Mouse (Mus musculus) lung, embryonic 16.5 days (tissue): Measurements from ENCODE around the gene Incenp. TPM values are rescaled to one million over a fixed set of nuclear protein-coding genes. Genes with fewer than 3 reads are reported as not detected.

Source experiments
- ATAC-seq: fragments of 200-750 bp; cut with Nextera tagmentation; 2 replicates; pipeline ENCODE4 v1.8.0; 2017; ENCODE audit warnings: low read depth, mild to moderate bottlenecking, moderate library complexity
- H3K27ac ChIP-seq: fragments of 300-500 bp; sonication (generic); 2 replicates; pipeline ENCODE4 v1.5.1; 2014; ENCODE audit warnings: mild to moderate bottlenecking, control low read depth, low read length
- H3K27me3 ChIP-seq: fragments of 300-500 bp; sonication (generic); 2 replicates; pipeline ENCODE4 v1.6.1; 2014; ENCODE audit warnings: low read depth, low read length, mixed read lengths; ENCODE audit not compliant: control insufficient read depth, insufficient read depth
- H3K36me3 ChIP-seq: fragments of 300-500 bp; sonication (generic); 2 replicates; pipeline ENCODE4 v1.6.1; 2014; ENCODE audit warnings: low read length; ENCODE audit not compliant: control insufficient read depth, insufficient read depth
- H3K4me1 ChIP-seq: fragments of 300-500 bp; sonication (generic); replicated peaks from 2 replicates; pipeline ENCODE4 v1.6.1; 2014; ENCODE audit warnings: low read length, mixed read lengths; ENCODE audit not compliant: control insufficient read depth, insufficient read depth
- H3K4me2 ChIP-seq: fragments of 300-500 bp; sonication (generic); 2 replicates; pipeline ENCODE4 v1.6.1; 2014; ENCODE audit warnings: low read depth, low read length, control low read depth
- H3K4me3 ChIP-seq: fragments of 300-500 bp; sonication (generic); 2 replicates; pipeline ENCODE4 v1.5.1; 2014; ENCODE audit warnings: mild to moderate bottlenecking, low read length, control low read depth
- H3K9ac ChIP-seq: fragments of 300-500 bp; sonication (generic); 2 replicates; pipeline ENCODE4 v1.6.1; 2014; ENCODE audit warnings: low read length, control low read depth
- H3K9me3 ChIP-seq: fragments of 300-500 bp; sonication (generic); 2 replicates; pipeline ENCODE4 v1.6.1; 2016; ENCODE audit warnings: low read length; ENCODE audit not compliant: control insufficient read depth
- WGBS: fragments of 180-500 bp; shearing (Covaris S2); extraction: QIAGEN DNeasy Blood & Tissue Kit; methylation state at CpG from one replicate; pipeline ENCODE4 v1.1.7; 2014; 5-methylcytosine and 5-hydroxymethylcytosine counted together
- polyA plus RNA-seq: library from polyadenylated mRNA; unstranded; fragments of >200 nt; fragmentation: Nextera tagmentation; extraction: Ambion mirVana; gene quantifications from 2 replicates; pipeline ENCODE4 v1.2.1, GENCODE M21; 2015

Gene Incenp
- polyA plus RNA-seq, 1 experiment from 2014 or later: 108 TPM

DNA sequence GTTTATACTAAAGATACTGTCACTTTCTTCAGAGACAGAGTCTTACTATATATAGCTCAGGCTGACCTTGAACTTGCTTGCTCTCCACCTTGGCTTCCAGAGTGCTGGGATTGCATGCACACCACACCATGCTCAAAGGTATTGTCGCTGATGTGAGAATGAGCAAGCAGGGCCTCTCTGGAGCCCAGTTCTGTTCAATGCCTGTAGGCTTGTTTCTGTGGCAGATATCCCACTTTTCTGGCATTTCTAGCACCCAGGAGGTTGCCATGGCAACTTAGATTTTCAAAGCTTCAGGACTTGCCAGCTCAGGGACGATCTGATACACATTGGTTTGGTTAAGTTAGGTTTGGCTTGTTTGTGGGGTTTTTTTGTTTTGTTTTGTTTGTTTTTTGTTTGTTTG, 22.9 kb upstream of the Incenp start:
- Histone ChIP-seq H3K4me1 (peaks cover 12% of the 10 kb centered on the region), H3K27me3 (no peaks in the 10 kb centered on the region), H3K4me3 (no peak overlapping the region), H3K36me3 (no peaks in the 10 kb centered on the region), H3K27ac (no peak overlapping the region), H3K9ac (no peak overlapping the region; the same call in 1 of the 2 replicates), H3K9me3 (no peaks in the 10 kb centered on the region), H3K4me2 (no peak overlapping the region)
- WGBS: 25% methylated on average over 2 of the region's 2 CpGs
- 0 out of 2 replicates have a peak, but pooled peaks have one; percentile 24 for ATAC-seq

DNA sequence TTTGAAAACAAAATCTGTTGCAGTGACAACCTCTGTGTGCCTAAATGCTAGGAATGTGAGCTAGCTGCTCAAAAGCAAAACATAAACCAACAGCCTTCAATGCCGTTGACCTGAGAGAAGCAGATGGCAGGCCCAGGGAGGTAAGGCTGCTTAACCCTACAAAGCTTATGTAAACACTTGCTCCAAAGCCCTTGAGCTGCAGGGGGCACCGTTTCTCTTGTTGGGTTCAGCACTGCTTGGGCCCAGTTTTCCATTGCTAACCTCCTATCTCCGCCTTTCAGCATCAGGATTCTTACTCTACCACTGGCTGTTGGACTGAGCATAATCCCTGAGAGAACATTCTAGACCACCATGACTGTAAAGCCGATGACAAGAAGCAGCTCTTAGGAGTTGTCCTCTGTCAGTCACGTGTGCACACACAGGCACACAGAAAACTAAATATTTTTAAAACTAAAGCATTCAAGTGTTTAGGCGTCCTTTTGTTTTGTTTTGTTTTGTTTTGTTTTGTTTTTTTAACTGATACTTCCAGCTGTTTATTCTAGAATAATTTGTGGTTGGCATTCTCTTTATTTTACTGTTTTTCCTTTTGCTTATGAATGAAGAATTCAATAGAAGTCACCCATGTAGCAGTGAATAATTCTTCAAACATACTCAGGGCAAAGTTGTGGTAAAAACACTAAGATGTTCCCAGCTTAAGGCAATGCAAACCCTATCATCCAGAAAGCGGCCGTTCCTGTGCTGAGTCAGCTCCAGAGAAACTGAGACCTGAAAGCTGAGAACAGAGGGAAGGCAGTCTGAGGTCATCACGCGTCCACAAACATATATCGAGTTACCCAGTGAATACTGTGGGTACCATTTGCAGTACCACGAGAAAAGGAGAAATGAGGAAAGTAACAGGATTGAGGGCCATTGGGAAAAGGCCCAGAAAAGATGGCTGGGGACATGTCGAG, 21.8 kb upstream of the Incenp start:
- WGBS: 39% methylated on average over 13 of the region's 13 CpGs
- Histone ChIP-seq H3K27me3 (no peaks in the 10 kb centered on the region), H3K4me2 (no peak overlapping the region), H3K27ac (no peak overlapping the region), H3K4me1 (peaks cover 12% of the 10 kb centered on the region), H3K9ac (no peak overlapping the region), H3K9me3 (no peaks in the 10 kb centered on the region), H3K36me3 (no peaks in the 10 kb centered on the region), H3K4me3 (no peak overlapping the region)
- ATAC-seq: no peak

- H3K4me3 ChIP-seq: no peak overlapping the region
- no peaks in the 10 kb centered on the region for H3K36me3 ChIP-seq
- H3K9me3 ChIP-seq: no peaks in the 10 kb centered on the region
- H3K27me3 ChIP-seq: no peaks in the 10 kb centered on the region
- no peak overlapping the region for H3K27ac ChIP-seq
- 44% methylated on average over 9 of the region's 9 CpGs for WGBS
- H3K9ac ChIP-seq: no peak overlapping the region
- H3K4me1 ChIP-seq: peaks cover 10% of the 10 kb centered on the region
- ATAC-seq: no peak
- H3K4me2 ChIP-seq: no peak overlapping the region
These were observed 19.0 kb upstream of the Incenp start for GRCm38 (mm10) chr19:9918176-9918861.

GRCm38 (mm10) chr19:9917727-9918126, 18.4 kb upstream of the Incenp start:
- Histone ChIP-seq H3K9me3 (no peaks in the 10 kb centered on the region), H3K4me2 (no peak overlapping the region), H3K36me3 (no peaks in the 10 kb centered on the region), H3K27ac (no peak overlapping the region), H3K4me3 (no peak overlapping the region), H3K9ac (no peak overlapping the region), H3K27me3 (no peaks in the 10 kb centered on the region), H3K4me1 (peaks cover 10% of the 10 kb centered on the region)
- WGBS: 60% methylated on average over 3 of the region's 4 CpGs
- ATAC-seq: no peak

DNA sequence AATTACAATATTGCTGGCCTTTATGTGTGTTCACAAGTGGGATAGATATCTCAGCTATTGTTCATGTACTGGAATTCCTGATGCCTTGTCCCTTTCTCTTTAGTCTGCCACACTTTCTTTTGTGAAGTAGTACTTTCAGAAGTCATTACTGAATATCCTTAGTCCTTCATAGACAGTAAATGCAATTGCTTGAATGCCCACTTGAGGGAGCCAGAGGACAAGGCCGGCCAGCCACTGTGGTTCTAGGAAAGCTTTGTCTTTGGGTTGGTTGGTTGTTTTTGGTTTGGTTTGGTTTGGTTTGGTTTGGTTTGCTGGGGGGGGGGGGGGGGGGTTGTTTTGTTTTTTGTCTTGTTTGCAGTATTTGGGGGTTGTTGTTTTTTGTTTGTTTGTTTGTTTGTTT, 16.6 kb upstream of the Incenp start:
- Histone ChIP-seq H3K27ac (no peak overlapping the region), H3K4me3 (no peak overlapping the region), H3K9ac (no peak overlapping the region), H3K4me1 (no peaks in the 10 kb centered on the region), H3K4me2 (no peak overlapping the region), H3K27me3 (no peaks in the 10 kb centered on the region), H3K9me3 (no peaks in the 10 kb centered on the region), H3K36me3 (no peaks in the 10 kb centered on the region)
- 0% methylated on average over 1 of the region's 1 CpGs for WGBS
- no peak for ATAC-seq

DNA sequence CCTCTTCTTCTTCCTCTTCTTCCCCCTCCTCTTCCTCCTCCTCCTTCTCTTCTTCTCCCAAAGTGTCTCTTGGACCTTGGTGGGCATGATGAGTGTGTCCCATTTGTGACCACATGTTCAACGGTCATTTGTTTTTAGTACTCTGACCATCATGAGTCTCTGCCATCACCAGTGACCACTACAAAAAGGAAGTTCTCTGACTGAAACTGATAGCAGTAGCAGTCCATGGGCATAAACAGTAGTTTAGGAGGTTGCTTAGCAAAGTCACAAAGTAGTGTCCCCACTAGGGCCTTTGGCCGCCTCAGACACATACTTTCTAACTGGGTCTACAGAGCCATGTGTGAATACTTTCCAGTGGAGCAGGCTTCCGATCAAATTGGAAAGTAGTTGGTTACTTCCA, 15.0 kb upstream of the Incenp start:
- Histone ChIP-seq H3K4me3 (no peak overlapping the region), H3K27ac (no peak overlapping the region), H3K4me2 (no peak overlapping the region), H3K27me3 (no peaks in the 10 kb centered on the region), H3K9ac (no peak overlapping the region), H3K9me3 (no peaks in the 10 kb centered on the region), H3K36me3 (no peaks in the 10 kb centered on the region), H3K4me1 (no peaks in the 10 kb centered on the region)
- ATAC-seq: no peak
- 80% methylated on average over 3 of the region's 3 CpGs for WGBS

DNA sequence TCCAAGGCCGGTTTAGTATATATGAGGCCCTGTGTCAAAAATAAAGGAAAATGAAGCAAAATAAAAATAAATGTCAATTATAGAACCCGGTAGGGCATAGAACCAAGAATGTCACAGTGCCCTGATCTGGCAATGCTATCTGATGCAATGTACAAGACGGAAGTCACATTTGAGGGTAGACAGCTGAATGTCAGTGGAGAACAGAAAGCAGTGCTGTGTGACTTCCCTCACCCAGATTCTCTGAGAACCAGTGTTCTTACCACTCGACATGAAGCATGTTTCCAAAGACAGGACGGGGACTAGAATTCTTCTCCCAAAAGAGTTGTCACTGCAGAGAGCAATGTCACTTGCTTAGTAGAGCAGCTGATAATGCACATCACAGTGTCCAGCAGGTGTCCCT, 14.4 kb upstream of the Incenp start:
- Histone ChIP-seq H3K4me1 (no peaks in the 10 kb centered on the region), H3K9ac (no peak overlapping the region), H3K27me3 (no peaks in the 10 kb centered on the region), H3K27ac (no peak overlapping the region), H3K4me3 (no peak overlapping the region), H3K4me2 (no peak overlapping the region), H3K36me3 (no peaks in the 10 kb centered on the region), H3K9me3 (no peaks in the 10 kb centered on the region)
- 83% methylated on average over 5 of the region's 5 CpGs for WGBS
- no peak for ATAC-seq

- H3K27ac ChIP-seq: no peak overlapping the region
- peak overlapping the region; percentile 44 for H3K4me2 ChIP-seq
- H3K36me3 ChIP-seq: no peaks in the 10 kb centered on the region
- H3K4me3 ChIP-seq: no peak overlapping the region
- no peaks in the 10 kb centered on the region for H3K4me1 ChIP-seq
- H3K9me3 ChIP-seq: no peaks in the 10 kb centered on the region
- WGBS: 5% methylated on average over 6 of the region's 6 CpGs
- peak overlapping the region; percentile 51; the same call in 1 of the 2 replicates for H3K9ac ChIP-seq
- peak; percentile 65; the same call in 1 of the 2 replicates for ATAC-seq
- no peaks in the 10 kb centered on the region for H3K27me3 ChIP-seq
These were observed 12.0 kb upstream of the Incenp start for GRCm38 (mm10) chr19:9911314-9911754.

- Histone ChIP-seq H3K27ac (no peak overlapping the region), H3K9ac (no peak overlapping the region), H3K36me3 (no peaks in the 10 kb centered on the region), H3K9me3 (no peaks in the 10 kb centered on the region), H3K4me1 (no peaks in the 10 kb centered on the region), H3K4me2 (no peak overlapping the region), H3K27me3 (no peaks in the 10 kb centered on the region), H3K4me3 (no peak overlapping the region)
- WGBS: 73% methylated on average over 5 of the region's 5 CpGs
- no peak for ATAC-seq
These were observed 10.0 kb upstream of the Incenp start for GRCm38 (mm10) chr19:9909351-9909750.
